Mouse (Mus musculus) layer of hippocampus, postnatal 10 days (tissue): Measurements from ENCODE around the gene Lipc. TPM values are rescaled to one million over a fixed set of nuclear protein-coding genes. Genes with fewer than 3 reads are reported as not detected.
"Not testable (repeated sequence)": the region's sequence is repeated elsewhere in the genome, so short reads cannot be mapped to it uniquely, and the experiment has no call there.

ENCODE experiments used
- DNase-seq, 2 experiments: peaks; one replicate each; pipeline ENCODE4 v3.0.0; 2021; ENCODE audit warnings: low spot score in 2 of 2
- total RNA-seq, 2 experiments: library from RNA; stranded (reverse); gene quantifications; 2 replicates each; pipeline ENCODE4 v1.2.3; 2021

Lipc gene
- total RNA-seq, 2 experiments from 2014 or later = 0.82 to 1.1 TPM

DNA sequence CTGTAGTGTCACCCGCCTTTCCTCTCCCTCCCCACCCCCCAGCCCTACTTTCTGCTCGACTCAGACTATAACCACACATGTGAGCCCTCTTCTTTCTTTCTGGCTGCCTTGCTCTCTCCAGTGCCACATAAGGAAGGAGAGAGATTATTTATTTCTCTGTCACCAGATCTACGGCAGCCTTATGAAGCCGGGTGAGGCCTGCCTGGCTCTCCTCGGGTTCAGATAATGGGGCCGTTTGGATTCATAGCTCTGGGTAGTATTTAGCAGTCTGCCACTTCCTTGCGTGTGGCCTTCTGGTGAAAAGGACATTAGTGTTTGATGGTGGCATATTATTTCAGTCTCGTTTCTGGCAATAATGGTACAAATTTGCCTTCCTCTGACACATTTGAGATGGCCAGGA, 88.0 kb downstream of the Lipc start:
- DNase-seq = no peak

DNA sequence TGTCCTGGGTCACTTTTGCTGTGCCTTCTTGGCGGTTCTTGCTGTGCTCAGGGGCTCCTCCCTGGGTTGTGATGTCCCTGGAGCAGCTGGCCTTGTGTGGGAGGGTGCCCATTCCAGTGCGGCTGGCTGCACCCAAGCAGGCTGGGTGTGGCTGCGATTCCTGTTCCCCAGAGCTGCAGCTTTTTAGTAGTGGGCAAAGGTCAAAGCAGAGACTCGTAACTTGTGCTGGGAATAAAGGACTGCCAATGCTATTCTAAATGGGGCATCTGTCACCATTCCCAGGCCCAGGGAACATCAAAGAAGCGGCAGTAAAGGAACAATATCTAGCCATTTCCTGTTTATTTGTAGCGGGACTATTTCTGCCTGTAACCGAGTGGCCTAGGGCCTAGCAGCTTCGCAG, 88.7 kb downstream of the Lipc start:
- DNase-seq = no peak

DNA sequence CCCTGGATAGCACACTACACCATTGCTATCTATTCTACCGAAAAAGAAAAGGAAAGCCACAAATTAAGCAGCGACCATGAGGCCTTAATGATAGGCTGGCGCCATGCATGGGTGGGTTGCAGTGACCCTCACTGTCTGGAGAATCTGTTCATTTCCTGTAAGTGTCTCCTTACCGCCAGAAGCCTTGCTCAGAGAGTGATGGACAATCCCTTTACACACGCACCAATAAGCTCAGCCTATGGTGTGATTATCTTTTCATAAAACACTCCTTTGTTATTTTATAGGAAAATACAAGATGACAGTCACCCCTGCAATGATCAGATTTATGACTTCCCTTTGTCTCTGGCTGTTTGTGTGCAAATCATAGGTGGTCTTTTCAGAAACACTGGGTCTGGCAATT, 92.8 kb downstream of the Lipc start:
- DNase-seq = no peak

DNA sequence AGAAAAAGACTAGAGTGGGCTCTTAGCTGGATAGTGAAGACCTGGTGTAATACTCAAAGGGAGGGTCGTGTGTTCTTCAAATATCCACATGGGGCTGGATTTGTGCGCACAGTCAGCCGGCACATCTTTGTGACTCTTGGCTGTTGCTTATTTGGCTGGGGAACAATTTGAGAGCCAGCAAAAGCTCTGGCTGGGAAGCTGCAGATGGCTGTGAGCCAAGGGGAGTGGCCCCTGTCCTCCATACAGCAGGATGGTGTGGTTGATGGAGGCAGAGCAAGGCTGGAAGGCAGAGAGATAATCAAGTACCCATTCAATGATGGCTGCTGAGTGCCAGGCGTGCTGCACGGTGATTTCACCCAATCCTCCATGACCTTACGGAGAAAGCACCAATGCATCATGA, 96.2 kb downstream of the Lipc start:
- no peak for DNase-seq

DNA sequence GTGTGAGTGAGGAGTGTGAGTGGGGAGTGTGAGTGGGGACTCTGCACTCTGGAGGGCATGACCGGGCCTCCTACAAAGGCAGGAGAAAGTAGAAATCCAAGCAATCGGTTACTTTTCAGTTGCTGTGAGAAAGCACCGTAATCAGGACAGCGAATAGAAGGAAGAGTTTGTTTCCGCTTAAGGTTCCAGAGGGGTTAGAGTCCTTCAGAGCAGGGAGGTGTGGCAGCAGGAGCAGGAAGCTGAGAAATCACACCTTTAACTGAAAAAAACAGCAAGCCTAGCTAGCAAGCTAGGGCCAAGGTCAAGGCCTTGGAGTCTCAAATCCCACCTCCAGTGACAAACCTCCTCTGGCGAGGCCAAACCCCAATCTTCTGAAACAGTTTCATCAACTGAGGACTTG, 97.1 kb downstream of the Lipc start:
- DNase-seq = no peak

DNA sequence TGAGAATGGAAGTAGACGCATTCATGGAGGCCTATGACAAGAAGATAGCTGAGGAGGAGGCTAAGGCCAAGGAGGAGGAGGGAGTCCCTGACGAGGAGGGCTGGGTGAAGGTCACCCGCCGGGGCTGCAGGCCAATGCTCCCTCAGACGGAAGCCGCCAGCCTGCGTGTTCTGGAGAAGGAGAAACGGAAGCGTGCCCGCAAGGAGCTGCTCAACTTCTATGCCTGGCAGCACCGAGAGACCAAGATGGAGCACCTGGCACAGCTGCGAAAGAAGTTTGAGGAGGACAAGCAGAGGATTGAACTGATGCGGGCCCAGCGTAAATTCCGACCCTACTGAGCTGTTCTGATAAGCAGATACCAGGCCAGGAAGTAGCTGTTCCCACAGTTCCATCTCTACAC, 98.9 kb downstream of the Lipc start:
- not testable (repeated sequence) for DNase-seq

DNA sequence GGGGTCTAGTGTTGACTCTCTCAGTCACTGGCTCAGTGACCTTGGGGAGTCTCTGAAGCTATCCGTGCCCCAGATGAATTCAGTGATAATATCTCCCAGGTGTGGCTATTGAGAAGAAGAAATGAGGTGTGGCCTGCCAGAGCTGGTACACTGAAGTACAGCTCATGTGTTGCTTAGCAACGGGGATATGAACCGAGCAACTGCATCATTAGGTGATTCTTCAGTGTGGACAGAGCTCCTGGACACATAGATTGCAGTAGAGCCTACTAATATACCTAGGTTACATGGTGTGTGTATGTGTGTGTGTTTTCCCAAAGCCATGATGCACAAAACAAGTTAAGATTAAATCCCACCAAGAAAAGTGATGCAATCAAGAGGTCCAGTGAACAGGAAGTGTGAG, 100.5 kb downstream of the Lipc start:
- DNase-seq = no peak

DNA sequence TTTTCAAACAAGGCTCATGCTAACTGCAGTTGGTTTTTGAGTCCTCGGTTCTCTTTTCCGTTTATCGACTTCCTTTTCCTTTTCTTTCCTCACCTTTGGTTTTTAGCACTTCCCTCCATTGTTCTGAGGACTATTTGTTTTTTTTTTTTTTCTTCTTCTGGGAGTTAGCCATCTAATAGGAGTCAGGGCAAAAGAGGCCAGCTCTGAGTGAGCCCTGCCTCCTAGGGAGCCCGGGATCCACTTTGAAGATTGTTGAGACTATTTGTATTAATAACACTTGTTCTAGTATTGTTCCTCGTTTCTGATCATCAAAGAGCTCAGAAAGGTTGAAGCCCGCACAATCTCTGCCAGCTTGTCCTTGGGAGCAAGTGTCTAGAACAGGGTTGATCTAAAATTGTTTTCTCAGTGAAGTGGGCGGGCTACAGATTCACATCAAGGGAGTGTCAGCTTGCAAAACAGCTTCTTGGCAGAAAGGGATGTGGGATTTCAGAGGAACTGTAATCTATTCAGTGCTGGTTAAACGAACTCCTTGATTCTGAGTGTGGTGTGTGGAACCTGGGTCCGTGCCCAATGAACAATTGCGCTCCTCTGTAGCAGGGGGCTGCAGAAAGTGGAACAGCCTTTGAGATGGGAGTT, 103.8 kb downstream of the Lipc start:
- peak; percentile 40 to 56 for DNase-seq

DNA sequence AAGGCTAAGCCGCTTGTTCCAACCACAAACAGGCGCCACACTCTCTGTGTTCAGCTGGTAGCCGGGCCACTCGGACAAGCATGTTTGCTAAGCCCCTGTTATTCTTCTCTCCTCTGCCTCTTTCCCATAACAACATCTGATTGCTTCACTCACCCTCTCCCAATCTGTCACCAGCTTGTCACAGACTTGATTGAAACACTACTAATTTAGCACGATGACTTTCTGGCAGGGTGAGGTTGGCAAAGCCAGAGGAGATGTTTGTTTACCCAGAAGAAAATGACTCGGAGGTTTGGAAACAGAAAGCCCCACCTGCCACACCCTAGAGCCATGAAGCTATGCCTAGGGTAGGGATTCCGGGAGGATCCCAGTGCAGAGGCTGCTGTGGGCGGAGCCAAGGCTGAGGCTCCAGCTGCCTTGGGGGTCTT, 104.4 kb downstream of the Lipc start:
- peak; percentile 28 to 33 for DNase-seq

DNA sequence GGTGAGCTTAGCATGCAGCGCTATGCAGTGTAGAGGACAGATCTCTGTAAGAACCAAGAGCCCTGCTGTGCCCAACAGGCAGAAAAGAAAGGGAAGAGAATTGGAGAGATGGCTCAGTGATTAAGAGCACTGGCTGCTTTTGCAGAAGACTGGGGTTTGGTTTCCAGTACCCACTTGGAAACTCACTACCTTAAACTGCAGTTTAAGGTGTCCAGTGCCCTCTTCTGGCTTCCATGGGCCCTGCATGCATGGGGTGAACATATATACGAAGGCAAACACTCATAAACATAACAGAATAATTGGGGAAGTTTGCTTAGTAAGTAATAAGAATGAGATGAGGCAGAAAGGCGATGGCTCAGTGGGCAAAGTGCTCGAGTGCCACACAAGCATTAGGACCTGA, 108.8 kb downstream of the Lipc start:
- no peak for DNase-seq

DNA sequence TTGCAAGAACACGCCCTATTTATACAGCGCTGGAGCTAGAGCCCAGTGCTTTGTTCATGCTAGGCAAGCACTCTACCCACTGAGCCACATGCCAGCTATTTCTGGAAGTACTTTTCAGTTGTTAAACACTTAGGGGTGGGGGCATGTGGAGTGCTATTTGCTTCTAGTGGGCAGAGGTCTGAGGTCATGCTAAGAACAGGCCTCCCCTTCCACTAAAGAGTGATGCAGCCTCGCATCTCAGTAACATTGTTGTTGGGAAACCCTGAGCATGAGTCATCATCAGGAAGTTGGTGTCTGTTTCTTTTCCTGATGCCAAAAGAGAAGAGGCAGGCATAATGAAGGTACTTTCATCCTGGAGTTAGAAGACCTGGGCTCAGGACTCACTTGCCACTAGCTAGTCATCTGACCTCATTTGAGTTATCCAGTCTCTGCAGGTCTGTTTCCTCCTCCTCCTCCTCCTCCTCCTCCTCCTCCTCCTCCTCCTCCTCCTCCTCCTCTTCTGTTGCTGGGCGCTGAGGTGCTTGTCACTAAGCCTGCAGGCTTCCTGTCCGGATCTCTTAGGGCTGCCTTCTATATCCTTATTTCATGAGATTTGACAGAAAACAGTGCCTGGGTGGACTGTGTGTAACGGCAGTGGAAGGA, 109.6 kb downstream of the Lipc start:
- DNase-seq = no peak

DNA sequence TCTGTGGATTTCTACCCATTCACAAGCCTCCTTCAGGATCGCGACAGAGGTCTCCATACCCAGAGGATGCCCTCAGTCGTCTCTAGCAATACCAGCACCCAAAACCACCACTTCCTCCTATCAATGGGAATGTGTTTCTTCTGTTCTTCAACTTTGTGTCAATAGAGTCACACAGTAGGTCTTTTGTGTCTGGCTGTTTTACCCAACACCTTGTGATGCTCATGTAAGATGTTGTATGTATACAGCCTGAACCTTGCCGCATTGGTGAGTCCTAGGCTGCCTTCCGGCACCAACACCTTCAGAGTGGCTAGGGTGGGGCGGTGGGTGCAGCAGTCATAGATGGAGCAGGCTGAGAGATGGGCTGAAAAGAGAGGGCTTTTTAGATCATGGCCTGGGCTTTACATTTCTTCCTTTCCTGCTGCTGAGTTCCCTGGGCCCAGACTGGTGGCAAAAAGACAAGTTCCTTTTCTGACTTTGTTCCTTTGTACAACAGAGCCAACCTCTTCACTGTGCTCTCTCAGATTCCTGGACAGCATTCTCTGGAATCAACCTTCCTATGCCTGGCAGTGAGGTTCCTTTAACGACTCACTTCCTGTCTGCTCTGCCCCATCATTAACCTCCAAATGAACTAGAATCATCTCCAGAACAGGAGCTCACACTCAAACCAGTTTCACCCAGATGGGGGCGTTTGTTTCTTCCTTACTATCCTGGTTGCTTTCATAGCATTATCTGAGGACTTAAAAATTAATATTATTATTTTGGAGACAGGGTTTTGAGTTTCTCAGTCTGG, 110.4 kb downstream of the Lipc start:
- DNase-seq = no peak

DNA sequence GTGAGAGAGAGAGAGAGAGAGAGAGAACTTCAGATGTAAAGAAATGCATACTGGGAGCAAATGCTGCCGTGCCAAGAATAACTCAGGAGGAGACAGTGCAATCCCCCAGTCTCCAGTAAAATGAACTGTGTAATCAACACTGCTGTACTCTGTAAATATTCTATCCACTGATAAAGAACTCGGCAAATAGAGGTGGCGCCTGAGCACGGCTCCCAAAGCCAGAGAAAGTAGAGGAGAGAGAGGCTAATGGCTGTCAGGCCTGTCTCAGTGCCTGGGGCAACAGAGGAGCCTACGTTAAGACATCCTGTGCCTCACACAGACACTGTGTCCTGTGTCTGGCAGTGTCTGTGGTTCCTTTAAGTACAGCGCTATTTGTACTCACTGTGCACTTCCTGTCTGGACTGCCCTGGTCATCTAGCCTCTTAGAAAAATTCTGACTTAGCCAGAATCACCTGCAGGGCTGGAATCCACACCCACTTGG, 111.1 kb downstream of the Lipc start:
- DNase-seq = no peak

DNA sequence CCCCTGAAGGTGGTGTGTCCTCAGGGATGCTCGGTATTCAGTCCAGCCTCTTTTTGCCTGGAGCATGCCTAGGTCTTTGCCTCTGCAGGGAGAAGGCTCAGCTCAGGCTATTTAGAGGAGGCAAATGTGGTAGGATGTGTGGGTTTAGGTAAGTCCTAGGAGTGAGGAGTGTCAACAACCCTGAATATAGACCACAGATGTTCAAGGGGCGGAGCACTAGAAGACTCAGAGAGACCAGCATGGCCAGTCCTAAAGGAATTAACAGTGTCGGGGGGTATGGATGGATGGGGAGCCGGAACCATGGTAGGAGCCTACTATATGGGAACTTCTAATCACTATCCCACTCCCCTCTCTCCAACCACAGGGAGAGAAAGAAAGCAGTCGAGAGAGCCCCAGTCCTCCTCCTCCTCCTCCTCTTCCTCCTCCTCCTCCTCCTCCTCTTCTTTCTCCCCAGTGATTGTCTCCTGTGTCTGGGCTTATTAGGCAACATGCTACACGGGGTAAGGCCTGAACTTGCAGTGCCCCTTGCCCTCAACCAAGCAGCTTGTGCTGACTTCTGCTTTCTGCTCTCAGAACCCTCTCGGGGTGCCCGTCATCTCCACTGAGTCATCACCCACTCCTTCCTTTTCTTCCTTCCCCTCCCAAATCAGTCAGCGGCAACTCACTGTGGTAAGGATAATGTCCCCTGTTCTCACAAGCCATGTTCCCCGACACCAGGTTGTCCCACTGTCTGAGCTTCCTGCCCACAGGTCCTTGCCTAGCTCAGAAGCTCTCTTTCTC, 113.7 kb downstream of the Lipc start:
- no peak for DNase-seq

DNA sequence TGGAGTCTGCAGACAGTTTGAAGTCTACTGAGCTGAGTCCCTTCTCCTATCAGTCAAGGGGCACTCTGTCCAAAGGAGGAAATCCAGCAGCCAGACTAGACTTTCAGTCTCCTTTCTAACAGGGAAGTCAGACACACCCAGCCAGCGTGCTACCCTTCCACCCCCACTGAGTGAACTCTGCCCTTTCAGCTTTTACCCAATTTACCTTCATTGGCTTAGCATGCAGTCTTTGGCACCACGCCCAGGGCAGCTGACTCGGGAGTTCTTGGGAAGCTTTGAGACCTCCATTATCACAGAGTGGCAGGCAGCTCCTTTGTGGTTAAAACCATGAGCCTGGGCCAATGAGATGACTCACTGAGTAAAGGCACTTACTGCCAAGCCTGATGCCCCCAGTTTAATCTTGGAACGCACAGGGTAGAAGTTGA, 117.3 kb downstream of the Lipc start:
- peak; percentile 44 to 50 for DNase-seq

DNA sequence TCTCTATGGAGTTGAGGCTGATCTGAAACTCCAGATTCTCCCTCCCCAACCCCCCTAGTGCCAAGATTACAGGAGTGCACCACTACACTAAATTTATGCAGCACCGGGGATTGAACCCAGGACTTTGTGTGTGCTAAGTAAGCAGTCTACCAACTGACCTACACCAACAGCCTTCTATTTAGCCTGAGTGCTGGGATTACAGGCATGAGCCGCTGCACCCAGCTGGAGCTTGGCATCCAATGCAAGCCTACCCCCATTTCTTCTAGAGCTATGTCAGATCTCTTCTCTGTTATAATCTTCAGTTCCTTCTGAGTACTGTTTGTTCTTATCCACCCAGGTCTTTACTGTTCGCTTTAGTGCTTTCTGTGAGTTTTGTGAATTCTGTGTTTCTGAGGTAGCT, 117.8 kb downstream of the Lipc start:
- DNase-seq = no peak

DNA sequence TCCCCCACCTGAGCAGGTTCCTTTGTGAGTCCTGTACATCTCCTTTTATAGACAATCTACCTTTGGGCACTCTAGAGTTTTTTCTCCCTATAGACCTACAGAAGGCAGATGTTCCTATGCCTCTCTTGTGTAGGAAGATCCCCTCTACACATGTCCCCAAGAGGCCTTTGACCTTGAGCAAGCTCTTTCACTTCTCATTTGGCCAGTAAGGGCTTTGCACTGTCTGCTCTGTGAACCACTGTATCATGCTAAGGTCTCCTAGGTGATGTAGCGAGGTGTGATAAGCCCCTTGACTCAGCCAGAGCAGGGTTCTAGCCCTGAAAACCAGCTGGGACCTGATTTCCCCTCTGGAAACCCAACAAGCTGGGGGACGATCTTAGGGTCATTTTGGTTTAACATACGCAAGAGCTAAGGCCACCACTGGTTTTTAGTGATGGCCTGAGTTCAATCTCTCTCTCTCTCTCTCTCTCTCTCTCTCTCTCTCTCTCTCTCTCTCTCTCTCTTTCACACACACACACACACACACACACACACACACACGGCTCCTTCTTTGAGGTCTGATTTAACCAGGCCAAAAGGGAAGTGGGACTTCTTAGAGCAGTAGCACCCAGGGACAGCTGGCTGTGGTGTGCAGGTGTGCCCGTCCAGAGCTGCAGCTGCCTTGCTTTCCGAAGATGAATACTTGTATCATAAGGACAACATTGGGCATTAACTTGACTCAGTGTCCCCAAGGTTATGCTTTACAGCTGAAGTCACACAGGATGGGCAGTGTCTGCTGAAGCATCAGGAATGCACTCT, 118.7 kb downstream of the Lipc start:
- no peak for DNase-seq

DNA sequence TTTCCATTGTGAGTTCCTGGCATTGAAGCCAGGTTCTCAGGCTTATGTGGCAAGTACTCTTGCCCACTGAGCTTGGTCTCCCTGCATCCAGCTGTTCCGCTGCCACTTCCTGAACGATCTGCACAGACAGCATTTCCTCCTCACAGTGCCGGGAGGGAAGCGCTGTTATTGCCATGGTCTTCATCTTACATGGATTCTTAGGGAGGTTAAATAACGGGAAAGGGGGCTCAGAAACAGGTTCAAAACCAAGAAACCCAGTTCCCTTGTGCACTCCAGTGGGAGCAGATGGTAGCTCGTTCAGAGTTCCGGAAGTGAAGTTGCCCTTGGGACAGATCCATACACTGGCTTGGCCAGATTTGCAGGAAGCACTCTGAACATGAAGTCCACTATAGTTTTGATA, 119.8 kb downstream of the Lipc start:
- DNase-seq = no peak

DNA sequence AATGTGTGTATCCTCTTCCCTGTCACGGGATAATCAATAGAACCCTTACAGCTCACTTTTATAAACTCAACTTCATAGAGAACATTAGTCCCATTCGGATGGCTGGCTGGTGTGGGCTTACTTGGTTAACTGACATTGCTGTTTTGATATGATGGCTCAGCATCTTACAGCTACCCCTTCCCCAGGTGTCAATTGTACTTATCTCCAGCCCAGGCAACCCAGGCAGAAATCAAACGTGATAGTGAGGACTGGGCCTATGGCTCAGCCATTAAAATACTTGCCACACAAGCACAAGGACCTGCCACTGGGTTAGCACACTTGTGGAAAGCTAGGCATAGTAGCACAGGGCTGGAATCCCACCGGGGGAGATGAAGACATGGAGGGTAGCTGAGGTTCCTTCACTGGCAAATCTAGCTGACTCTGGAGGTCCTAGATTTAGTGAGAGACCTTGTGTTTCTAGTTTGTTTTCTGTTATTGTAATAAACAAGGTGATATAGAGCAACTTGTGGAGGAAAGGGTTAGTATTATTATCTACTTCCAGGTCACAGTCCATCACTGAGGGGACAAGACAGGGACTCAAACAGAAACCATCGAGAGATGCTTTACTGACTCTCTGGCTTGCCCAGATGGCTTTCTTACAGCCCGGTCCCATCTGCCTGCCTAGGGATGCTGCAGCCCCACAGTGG, 121.0 kb downstream of the Lipc start:
- DNase-seq = no peak
